Mouse (Mus musculus): ENCODE data around the gene Flrt1.
"Not testable (repeated sequence)": the region's sequence is repeated elsewhere in the genome, so short reads cannot be mapped to it uniquely, and the experiment has no call there.

Gene Flrt1

DNA sequence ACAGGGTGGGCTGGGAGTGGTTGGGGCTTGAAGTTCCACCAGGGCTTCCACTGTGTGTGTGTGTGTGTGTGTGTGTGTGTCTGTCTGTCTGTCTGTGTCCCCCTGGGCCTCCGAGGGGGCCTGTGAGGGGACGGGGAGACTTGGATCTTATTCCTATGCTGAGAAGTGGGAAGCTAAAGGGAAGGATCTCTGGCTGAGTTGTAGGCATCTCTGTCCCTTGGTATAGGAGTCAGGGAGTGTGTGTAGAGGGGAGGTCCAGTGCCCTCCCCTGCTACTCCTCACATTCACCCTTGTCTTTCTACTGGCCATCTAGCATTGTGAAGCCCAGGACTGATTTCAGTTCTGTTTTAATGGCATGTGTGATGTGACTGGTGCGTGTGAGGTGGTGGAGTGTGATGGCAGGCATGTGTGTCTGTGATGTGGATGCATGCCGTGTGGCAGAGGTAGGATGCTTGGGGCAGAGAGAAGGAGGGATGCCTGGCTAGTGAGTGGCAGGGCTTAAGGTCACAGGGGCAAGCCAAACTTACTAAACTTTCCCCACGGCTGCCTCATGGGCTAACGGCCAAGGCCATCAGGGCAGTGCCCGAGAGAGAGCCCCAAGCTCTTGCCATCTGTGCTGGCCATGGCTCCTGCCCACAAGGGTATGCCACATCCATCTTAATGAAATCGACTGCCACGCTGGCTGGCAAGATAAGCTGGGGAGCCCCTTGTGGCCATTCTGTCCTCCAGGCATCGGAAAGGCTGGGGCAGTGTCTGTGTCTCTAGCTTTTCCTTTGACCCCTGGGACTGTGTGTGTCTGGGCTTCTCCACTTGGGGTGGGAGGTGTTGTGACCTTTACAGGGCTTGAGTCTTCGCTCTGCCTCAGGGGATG, 36.6 kb downstream of the Flrt1 start:
- no peak for DNase-seq (ENCODE audit: low read depth, low spot score)

DNA sequence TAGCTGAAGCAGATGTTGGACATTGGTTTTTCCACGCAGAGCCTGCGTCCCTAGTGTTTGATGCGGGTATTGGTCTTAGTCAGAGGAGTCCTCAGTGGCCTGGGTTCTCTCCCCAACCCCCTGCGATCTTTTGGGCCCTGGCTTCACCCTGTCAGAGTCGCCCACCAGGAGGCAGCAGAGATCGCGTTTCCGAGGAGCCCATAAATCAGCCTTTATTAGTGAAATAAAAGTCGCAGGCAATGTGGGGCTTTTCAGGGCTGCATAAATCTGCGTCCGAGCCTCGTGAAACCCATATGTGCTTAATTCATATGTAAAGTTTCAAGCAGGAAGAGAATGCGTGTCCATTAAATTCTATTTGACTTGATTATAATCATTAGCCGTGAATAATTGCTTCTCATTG, 37.4 kb downstream of the Flrt1 start:
- DNase-seq (ENCODE audit: low read depth, low spot score), result no peak

DNA sequence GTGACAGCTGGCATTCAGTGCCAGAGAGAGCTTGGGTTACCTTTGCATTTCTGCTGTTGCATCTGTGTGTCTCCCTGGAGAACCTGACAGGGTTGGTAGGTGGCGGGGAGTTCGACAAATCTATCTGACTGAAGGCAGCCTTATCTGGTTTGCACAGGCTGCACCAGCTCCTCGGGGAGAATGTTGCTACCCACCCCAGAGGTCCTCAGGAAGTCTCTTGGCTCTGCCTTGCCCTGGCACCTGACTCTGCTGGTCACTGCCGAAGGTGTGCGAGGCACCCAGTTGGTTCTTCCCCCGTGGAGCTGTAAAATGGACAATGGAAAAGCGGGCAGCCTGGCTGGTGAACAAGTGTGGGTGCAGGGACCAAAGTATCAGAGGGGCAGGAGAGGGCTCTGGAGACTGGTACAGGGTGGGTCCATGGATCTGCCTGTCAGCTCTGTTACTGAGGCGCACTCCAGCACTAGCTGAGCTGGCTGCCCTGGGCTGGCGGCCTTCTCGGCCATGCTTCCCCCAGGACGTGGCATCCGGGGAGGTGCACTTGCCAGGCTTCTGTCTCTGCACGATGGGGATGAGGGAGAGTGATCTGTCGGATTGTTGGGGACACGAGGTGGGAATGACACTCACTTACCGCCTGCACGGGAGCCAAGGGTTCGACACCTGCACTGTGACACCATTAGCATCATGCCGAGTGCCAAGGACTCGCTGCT, 38.0 kb downstream of the Flrt1 start:
- DNase-seq (ENCODE audit: low read depth, low spot score), result no peak

DNA sequence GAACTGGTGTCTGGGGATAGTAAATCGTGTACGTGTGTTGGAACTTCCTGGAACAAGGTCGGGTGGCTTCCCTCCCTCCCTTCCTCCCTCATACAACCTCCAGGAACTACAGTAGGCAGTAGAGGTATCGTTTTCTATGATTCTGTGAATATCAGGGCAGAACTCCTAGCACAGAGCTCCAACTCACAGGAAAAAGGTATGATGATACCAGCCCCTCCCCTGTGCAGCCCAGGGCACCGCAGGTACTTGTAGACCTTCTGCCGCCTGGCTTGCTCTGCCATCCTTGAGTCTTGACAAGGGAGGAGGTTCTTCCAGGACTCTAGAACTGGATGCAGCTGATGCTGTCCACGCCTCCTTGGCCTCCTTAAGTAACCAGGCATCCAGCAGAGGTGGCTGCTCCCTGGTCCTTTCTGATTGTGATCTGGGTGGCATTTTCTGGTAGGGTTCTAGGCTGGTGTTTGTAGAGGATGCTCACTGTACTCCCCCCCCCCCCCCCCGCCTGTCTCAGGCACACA, 38.6 kb downstream of the Flrt1 start:
- DNase-seq (ENCODE audit: low read depth, low spot score), result no peak

DNA sequence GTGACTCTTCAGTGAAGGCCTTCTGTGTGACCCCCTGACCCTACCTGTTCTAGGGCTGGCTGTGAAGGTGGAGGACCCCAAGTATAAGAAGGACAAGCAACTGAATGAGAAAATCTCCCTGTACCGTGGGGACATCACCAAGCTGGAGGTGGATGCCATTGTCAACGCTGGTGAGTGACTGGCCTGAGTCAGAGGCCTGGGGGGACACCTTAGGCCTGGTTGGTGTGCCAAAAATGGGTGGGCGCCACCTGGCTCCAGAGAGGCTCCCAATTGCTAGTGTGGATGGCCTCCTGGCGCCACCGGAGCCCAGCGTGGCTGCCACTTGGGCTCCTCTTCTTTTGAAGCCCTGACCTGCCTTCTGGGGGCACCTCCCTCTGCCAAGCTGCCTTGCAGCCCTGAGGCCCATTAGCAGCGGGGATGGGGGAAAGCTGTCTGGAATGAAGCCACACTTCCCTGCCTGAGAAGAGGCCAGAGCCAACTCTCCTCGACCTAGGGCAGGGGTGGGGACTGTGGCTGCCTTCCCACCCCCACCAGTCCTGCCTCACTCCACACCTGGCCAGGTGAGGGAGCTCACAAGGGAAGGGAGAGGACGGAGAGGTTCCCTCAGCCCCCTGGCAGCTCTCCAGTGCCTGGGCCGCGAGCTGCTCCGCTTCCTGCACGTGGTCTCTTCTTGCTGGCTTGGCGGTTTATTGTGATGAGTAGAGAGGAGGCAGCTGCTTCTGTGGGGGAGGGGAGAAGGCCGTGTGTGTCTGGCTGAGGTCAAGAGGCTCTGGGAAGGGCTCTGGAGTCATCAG, 39.3 kb downstream of the Flrt1 start:
- DNase-seq (ENCODE audit: low read depth, low spot score), result no peak

DNA sequence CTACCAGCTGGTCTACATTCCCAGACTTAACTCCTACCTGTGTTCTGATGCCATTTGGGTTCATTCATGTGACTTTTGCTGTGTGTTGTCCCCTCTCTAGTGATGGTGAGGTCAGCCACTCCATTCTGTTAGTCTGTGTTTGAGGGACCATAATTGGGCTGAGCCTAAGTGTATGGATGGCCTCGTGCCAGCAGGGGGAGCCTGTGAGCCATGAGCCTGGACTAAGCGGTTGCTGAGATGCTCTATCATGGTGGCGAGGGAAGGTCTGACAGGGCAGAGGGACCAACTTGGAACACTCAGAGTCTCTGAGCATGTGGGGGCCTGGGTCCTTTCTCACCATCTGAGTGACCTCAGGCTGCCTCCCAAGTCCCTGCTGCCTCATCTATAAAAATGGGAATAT, 41.0 kb downstream of the Flrt1 start:
- peak; percentile 72 for DNase-seq (ENCODE audit: low read depth, low spot score)

DNA sequence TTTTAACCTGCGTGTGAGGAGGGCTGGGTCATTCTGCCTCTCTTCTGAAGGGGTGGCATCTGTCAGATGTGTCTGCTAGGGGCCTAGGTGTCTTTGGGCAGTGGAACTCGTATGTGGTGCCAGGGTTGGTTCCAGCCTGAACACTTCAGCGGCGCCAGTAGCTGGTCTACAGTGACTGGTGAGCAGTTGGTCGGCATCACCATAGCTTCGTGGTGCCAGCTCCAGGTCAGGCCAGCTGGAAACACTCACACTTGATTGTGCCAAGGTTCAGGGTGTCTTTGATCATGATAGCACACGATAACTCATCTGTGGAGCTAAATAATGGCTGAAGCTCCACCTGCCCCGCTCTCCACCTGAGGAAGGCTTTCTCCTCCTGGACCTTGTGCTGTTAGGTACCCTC, 42.6 kb downstream of the Flrt1 start:
- DNase-seq (ENCODE audit: low read depth, low spot score), result no peak

DNA sequence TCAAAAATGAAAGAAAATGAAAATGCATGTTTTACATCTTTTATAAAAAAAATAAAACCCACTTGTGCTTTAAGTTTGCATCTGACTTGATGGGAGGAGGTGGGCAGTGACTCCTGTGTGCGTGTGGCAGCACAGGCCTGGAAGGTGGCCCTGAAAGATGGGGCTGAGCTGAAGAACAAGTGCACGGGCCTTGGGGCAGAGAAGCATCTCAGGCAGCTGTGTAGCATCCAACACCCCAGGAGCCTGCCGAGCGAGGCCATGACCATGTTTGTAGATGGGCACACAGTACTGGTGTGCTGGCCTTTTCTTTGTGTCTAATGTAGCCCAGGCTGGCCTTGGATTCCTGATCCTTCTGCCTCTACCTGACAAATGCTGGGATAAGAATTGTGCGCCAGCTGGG, 43.4 kb downstream of the Flrt1 start:
- DNase-seq (ENCODE audit: low read depth, low spot score), result no peak

DNA sequence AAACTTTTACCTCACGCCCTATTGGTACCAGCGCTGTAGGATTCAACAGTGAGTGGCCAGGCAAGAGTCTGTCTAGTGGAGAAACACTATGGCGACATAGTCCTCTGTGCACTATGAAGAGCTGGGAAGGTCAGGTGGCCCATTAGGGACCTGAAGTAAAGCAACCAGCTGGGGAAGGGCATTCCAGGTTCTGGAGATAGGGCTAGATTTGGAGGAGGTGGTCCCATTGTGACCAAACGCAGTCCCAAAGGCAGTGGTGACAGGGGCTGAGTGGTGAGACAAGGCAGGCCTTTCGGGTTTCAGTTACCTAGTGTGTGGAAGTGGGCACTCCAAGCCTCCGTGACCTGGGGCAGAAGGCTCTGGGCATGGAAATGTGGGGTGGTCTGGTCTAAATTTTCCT, 47.0 kb downstream of the Flrt1 start:
- no peak for DNase-seq (ENCODE audit: low read depth, low spot score)

DNA sequence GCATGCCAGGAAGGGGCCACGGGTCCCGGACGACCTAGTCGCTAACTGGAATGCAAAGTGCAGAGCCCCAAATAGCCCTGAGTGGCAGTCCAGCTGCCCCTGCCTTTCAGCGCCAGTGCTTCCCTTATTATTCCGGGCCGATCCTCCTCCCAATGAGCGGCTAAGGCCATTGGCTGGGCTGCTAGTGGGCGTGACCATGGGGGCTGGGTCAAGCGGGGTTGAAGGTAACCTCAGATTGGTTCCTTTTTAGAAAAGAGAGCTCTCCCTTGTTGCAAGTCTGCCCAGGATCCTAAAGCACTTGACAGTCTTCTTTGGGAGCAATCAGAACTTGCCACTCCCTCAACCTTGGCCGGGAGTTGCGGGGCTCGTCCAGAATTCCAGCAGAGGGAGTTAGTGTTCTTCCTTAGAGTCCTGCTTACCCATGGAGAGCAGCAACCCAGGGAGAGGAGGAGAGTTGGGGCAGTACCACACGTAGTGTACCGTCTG, 47.8 kb downstream of the Flrt1 start:
- peak; percentile 92 for DNase-seq (ENCODE audit: low read depth, low spot score)

DNA sequence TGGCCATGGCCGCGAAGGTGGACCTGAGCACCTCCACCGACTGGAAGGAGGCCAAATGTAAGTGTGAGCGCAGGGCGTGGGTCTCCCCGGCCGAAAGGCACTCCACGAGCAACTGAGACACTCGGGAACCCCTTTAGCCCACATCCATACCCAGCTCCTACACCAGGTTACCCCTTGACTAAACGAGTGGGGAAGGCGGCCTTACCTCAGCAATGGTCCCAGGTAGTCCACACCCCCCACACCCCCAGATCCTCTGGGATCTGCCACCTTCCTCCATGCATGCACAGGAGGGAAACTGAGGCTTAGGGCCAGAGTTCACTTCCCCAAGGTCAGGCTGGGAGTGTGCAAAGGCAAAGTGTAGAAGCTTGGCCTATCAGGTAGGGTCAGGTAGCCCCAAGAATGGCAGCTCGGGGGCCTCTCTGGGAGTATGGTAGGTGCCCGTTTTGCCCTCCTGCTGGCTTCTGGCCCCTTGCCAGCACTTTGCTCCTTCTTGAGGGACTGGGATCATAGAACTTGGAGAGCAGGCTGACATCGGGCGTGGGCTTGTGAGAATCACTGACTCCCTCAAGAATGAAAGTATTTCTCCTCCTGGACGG, 48.3 kb downstream of the Flrt1 start:
- DNase-seq (ENCODE audit: low read depth, low spot score), result no peak

DNA sequence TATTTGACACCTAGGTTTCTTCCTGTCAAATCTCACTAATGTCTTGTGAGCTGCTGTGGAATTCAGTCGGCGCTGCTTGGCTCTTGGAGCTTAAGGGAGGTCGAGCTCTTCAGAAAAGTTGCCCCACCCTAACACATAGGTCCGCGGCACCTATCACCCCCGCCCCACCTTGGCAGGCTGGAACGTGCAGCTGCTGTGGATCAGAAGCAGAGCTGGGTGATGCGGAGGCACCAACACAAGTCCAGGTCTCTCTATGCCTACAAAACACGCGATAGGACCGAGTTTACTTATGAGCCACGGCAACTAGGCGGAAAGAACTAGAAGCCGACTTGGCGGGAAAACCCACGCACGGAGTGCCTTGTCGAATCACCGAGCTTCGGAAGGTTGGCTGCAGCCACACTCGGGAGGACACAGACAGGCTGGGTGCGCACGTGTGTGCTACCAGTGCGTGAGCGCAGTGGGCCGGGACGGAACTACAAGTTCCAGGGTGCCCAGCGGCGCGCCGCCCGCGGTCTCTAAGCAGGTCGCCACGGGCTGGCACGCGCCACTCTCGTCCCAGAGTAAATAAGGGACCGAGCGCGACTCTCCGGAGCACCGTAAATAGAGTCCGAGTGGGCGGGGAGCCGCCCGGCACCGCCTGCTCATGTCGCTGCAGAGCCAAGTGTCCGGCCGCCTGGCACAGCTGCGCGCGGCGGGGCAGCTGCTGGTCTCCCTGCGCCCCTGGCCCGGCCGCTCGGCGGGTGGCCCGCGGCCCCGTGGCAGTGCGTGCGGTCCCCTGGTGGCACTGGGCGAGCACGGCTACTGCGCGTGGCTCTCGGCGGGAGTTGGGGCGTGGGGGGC, 49.1 kb downstream of the Flrt1 start, which contains the start of gene Macrod1:
TSS of gene Macrod1 (plus strand) at position 563 of the 840 bp plus-strand sequence.
- peak; percentile 93 for DNase-seq (ENCODE audit: low read depth, low spot score)

DNA sequence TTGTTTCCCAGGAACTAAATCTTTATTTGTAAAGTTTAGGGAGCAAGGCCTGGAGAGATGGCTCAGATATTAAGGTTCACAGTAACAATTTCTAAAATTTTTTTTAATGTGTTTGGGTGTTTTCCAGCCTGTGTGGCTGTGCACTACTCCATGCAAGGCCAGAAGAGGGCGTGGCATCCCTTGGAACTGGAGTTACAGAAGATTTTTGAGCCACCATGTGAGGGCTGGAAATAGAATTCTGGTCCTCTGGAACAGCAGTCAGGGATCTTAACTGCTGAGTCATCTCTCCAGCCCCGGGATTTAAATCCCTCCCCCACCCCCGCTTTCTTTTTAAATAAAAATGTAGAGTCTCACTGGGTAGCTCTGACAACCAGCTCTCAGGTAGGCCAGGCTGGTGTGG, 50.4 kb downstream of the Flrt1 start:
- DNase-seq (ENCODE audit: low read depth, low spot score), result peak; percentile 67

DNA sequence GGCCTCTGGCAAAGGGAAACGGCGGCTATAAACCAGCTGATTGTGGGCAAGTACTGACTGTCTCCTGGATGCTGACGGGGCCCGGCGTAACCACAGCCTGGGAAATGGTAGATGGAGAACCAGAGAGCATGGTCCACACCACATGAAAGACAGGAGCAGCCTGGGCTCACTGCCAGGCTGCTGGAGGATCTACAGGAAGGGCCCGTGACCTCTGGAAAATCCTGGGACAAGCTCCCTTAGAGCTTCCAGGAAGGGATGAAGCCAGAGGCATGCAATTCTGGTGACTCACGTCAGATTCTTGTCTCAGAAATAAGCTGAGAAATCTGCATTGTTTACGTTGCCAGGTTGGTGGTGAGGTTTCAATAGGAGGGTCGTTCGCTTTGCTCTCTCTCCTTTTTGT, 50.8 kb downstream of the Flrt1 start:
- DNase-seq (ENCODE audit: low read depth, low spot score), result peak; percentile 63

DNA sequence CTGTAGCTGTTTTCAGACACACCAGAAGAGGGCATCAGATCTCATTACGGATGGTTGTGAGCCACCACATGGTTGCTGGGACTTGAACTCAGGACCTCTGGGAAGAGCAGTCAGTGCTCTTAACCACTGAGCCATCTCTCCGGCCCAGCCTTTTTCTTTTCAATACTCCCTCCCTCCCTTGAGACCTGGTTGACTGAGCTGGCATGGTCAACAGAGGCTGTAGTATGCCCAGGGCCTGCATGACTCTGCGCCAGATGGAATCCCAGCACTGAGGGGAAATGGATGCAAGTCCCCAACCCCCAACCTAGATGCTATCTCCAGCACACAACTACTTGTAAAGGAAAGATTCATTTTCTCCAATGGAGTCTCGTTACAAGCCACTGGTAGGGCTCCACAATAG, 52.1 kb downstream of the Flrt1 start:
- not testable (repeated sequence) for DNase-seq (ENCODE audit: low read depth, low spot score)

DNA sequence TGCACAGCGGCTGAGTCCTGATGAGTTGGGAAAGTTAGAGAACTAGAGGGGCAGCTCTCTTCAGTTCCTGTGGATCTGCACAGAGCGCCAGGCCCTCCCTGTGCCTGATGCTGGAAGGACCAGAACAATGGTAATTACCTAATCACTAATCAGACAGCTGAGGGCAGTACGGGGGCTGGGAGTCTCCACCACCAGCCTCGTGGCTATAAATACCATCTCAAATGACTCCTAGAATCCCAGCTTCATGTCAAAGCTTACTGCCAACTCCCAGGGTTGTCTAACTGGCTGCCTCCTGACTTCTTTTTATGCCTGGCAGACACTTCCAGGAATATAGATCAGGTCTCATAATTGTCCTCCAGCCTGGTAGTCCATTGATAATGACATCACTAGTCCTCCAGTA, 60.8 kb downstream of the Flrt1 start:
- no peak for DNase-seq (ENCODE audit: low read depth, low spot score)

DNA sequence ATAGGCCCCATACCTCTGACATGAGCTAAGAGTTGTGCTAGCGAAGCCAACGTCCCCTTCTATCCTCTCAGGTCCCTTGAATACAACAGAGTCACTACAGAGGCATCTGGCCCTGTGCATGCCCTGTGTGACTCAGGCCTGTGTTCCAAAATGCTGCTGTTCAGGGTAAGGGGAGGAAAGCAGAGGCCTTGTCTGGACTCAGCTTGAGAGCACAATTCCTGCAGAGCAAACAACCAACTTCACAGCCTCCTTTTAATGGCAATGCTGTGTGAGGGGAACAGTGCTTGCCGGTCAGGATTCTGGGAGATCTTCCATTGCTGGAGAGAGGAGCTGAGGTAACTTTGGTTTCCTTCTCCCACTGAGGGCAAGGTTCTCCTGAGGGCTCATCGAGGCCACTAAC, 61.2 kb downstream of the Flrt1 start:
- no peak for DNase-seq (ENCODE audit: low read depth, low spot score)

All from skeletal muscle tissue, adult 2 months (tissue).